Mouse (Mus musculus) heart, embryonic 10.5 days (tissue): ENCODE data around the gene Capn12. TPM values are rescaled to one million over a fixed set of nuclear protein-coding genes. Genes with fewer than 3 reads are reported as not detected.

Experiments
- DNase-seq: peaks from one replicate; pipeline ENCODE4 v3.0.0-alpha.2; 2017; ENCODE audit warnings: low spot score
- H3K27ac ChIP-seq: fragments of 300-500 bp; sonication (generic); 2 replicates; pipeline ENCODE4 v1.5.1; 2016; ENCODE audit warnings: mild to moderate bottlenecking
- H3K27me3 ChIP-seq: fragments of 300-500 bp; sonication (generic); 2 replicates; pipeline ENCODE4 v1.6.1; 2016; ENCODE audit warnings: mild to moderate bottlenecking; ENCODE audit not compliant: poor library complexity, insufficient read depth, severe bottlenecking
- H3K36me3 ChIP-seq: fragments of 300-500 bp; sonication (generic); 2 replicates; pipeline ENCODE4 v1.6.1; 2016; ENCODE audit warnings: mild to moderate bottlenecking, moderate library complexity
- H3K4me1 ChIP-seq: fragments of 300-500 bp; sonication (generic); 2 replicates; pipeline ENCODE4 v1.6.1; 2016; ENCODE audit warnings: mild to moderate bottlenecking
- H3K4me3 ChIP-seq: fragments of 300-500 bp; sonication (generic); 2 replicates; pipeline ENCODE4 v1.5.1; 2016; ENCODE audit warnings: mild to moderate bottlenecking, moderate library complexity
- H3K9me3 ChIP-seq: fragments of 300-500 bp; sonication (generic); 2 replicates; pipeline ENCODE4 v1.6.1; 2016; ENCODE audit warnings: mild to moderate bottlenecking, moderate library complexity
- WGBS: fragments of 180-500 bp; shearing (Covaris S2); methylation state at CpG from one replicate; pipeline ENCODE4 v1.1.7; 2016; 5-methylcytosine and 5-hydroxymethylcytosine counted together
- polyA plus RNA-seq: library from polyadenylated mRNA; unstranded; fragments of >200 nt; fragmentation: Nextera tagmentation; extraction: Ambion mirVana; gene quantifications from 2 replicates; pipeline ENCODE4 v1.2.1, GENCODE M21; 2016

Gene Capn12
- polyA plus RNA-seq, result 0.20 and 0.34 TPM in 2 replicates

GRCm38 (mm10) chr7:28881199-28881598 lies at the start of gene Capn12:
Gene Capn12 (plus strand): TSS chr7:28881422.
- peaks cover 22% of the 10 kb centered on the region for H3K27me3 ChIP-seq
- H3K4me3 ChIP-seq, result no peak within 1 kb of the TSS
- no peak within 1 kb of the TSS for H3K27ac ChIP-seq
- peaks cover 5% of the 10 kb centered on the region; the same call in 1 of the 2 replicates for H3K4me1 ChIP-seq
- DNase-seq, result no peak
- no peaks in the 10 kb centered on the region for H3K9me3 ChIP-seq
- 40% methylated on average over 13 of the region's 13 CpGs for WGBS
- H3K36me3 ChIP-seq, result no peaks in the 10 kb centered on the region

- no peak for DNase-seq
- no peaks in the 10 kb centered on the region for H3K9me3 ChIP-seq
- peaks cover 30% of the 10 kb centered on the region for H3K36me3 ChIP-seq
- no peak overlapping the region for H3K4me3 ChIP-seq
- peaks cover 5% of the 10 kb centered on the region; the same call in 1 of the 2 replicates for H3K27me3 ChIP-seq
- H3K4me1 ChIP-seq, result peaks cover 14% of the 10 kb centered on the region
- 78% methylated on average over 6 of the region's 6 CpGs for WGBS
- no peak overlapping the region for H3K27ac ChIP-seq
These were observed 49.1 kb upstream of the Capn12 start for GRCm38 (mm10) chr7:28832137-28832536.

- no peak within 1 kb of the TSS for H3K27ac ChIP-seq
- H3K9me3 ChIP-seq, result no peaks in the 10 kb centered on the region
- peaks cover 5% of the 10 kb centered on the region; the same call in 1 of the 2 replicates for H3K27me3 ChIP-seq
- peaks cover 28% of the 10 kb centered on the region for H3K36me3 ChIP-seq
- 81% methylated on average over 6 of the region's 6 CpGs for WGBS
- no peak for DNase-seq
- H3K4me1 ChIP-seq, result peaks cover 14% of the 10 kb centered on the region
- H3K4me3 ChIP-seq, result no peak within 1 kb of the TSS
These were observed 47.4 kb upstream of the Capn12 start, which contains the start of gene Lgals4 for GRCm38 (mm10) chr7:28833723-28834347. Gene Lgals4 (plus strand): TSS chr7:28833854.

GRCm38 (mm10) chr7:28836936-28837335 lies 44.3 kb upstream of the Capn12 start:
- DNase-seq, result no peak
- Histone ChIP-seq H3K27me3 (peaks cover 5% of the 10 kb centered on the region; the same call in 1 of the 2 replicates), H3K36me3 (no peaks in the 10 kb centered on the region), H3K4me1 (no peaks in the 10 kb centered on the region), H3K4me3 (no peak overlapping the region), H3K9me3 (no peaks in the 10 kb centered on the region), H3K27ac (no peak overlapping the region)
- WGBS, result 82% methylated on average over 5 of the region's 5 CpGs

- no peaks in the 10 kb centered on the region for H3K36me3 ChIP-seq
- no peak overlapping the region for H3K27ac ChIP-seq
- DNase-seq, result no peak
- no peaks in the 10 kb centered on the region for H3K4me1 ChIP-seq
- H3K4me3 ChIP-seq, result no peak overlapping the region
- WGBS, result 82% methylated on average over 9 of the region's 9 CpGs
- H3K9me3 ChIP-seq, result no peaks in the 10 kb centered on the region
- peaks cover 5% of the 10 kb centered on the region; the same call in 1 of the 2 replicates for H3K27me3 ChIP-seq
These were observed 42.9 kb upstream of the Capn12 start for GRCm38 (mm10) chr7:28838331-28838730.

GRCm38 (mm10) chr7:28847273-28847672 lies 33.9 kb upstream of the Capn12 start:
- WGBS, result 72% methylated on average over 1 of the region's 1 CpGs
- Histone ChIP-seq H3K4me3 (no peak overlapping the region), H3K27me3 (peaks cover 8% of the 10 kb centered on the region; the same call in 1 of the 2 replicates), H3K4me1 (0 out of 2 replicates have a peak, but pooled peaks cover 4% of the 10 kb centered on the region), H3K9me3 (no peaks in the 10 kb centered on the region), H3K36me3 (no peaks in the 10 kb centered on the region), H3K27ac (no peak overlapping the region)
- no peak for DNase-seq

GRCm38 (mm10) chr7:28849700-28850236 lies 31.5 kb upstream of the Capn12 start:
- 45% methylated on average over 1 of the region's 1 CpGs for WGBS
- Histone ChIP-seq H3K27ac (no peak overlapping the region), H3K36me3 (no peaks in the 10 kb centered on the region), H3K4me3 (no peak overlapping the region), H3K9me3 (no peaks in the 10 kb centered on the region), H3K27me3 (peaks cover 8% of the 10 kb centered on the region; the same call in 1 of the 2 replicates), H3K4me1 (0 out of 2 replicates have a peak, but pooled peaks cover 4% of the 10 kb centered on the region)
- no peak for DNase-seq

GRCm38 (mm10) chr7:28850642-28851041 lies 30.6 kb upstream of the Capn12 start:
- DNase-seq, result no peak
- Histone ChIP-seq H3K4me3 (no peak overlapping the region), H3K27me3 (peaks cover 8% of the 10 kb centered on the region; the same call in 1 of the 2 replicates), H3K9me3 (no peaks in the 10 kb centered on the region), H3K27ac (no peak overlapping the region), H3K4me1 (0 out of 2 replicates have a peak, but pooled peaks cover 4% of the 10 kb centered on the region), H3K36me3 (no peaks in the 10 kb centered on the region)
- WGBS, result 77% methylated on average over 4 of the region's 4 CpGs

GRCm38 (mm10) chr7:28859953-28860352 lies 21.3 kb upstream of the Capn12 start:
- H3K4me3 ChIP-seq, result no peak overlapping the region
- H3K27ac ChIP-seq, result no peak overlapping the region
- H3K27me3 ChIP-seq, result peaks cover 5% of the 10 kb centered on the region; the same call in 1 of the 2 replicates
- 0 out of 2 replicates have a peak, but pooled peaks cover 5% of the 10 kb centered on the region for H3K9me3 ChIP-seq
- WGBS, result 80% methylated on average over 2 of the region's 2 CpGs
- DNase-seq, result no peak
- peaks cover 12% of the 10 kb centered on the region for H3K4me1 ChIP-seq
- no peaks in the 10 kb centered on the region for H3K36me3 ChIP-seq

- H3K27me3 ChIP-seq, result peaks cover 5% of the 10 kb centered on the region; the same call in 1 of the 2 replicates
- H3K9me3 ChIP-seq, result 0 out of 2 replicates have a peak, but pooled peaks cover 5% of the 10 kb centered on the region
- no peak overlapping the region for H3K4me3 ChIP-seq
- H3K27ac ChIP-seq, result no peak overlapping the region
- WGBS, result 86% methylated on average over 6 of the region's 6 CpGs
- H3K4me1 ChIP-seq, result peaks cover 19% of the 10 kb centered on the region
- no peak for DNase-seq
- H3K36me3 ChIP-seq, result no peaks in the 10 kb centered on the region
These were observed 20.3 kb upstream of the Capn12 start for GRCm38 (mm10) chr7:28860898-28861297.

- Histone ChIP-seq H3K4me3 (no peak overlapping the region), H3K9me3 (0 out of 2 replicates have a peak, but pooled peaks cover 5% of the 10 kb centered on the region), H3K27me3 (peaks cover 5% of the 10 kb centered on the region; the same call in 1 of the 2 replicates), H3K4me1 (peaks cover 31% of the 10 kb centered on the region), H3K36me3 (no peaks in the 10 kb centered on the region), H3K27ac (no peak overlapping the region)
- no peak for DNase-seq
- 67% methylated on average over 15 of the region's 15 CpGs for WGBS
These were observed 18.3 kb upstream of the Capn12 start for GRCm38 (mm10) chr7:28862817-28863499.

- H3K4me1 ChIP-seq, result peaks cover 31% of the 10 kb centered on the region
- no peak for DNase-seq
- 85% methylated on average over 6 of the region's 6 CpGs for WGBS
- peaks cover 5% of the 10 kb centered on the region; the same call in 1 of the 2 replicates for H3K27me3 ChIP-seq
- 0 out of 2 replicates have a peak, but pooled peaks cover 5% of the 10 kb centered on the region for H3K9me3 ChIP-seq
- no peaks in the 10 kb centered on the region for H3K36me3 ChIP-seq
- H3K4me3 ChIP-seq, result no peak within 1 kb of the TSS
- peak within 1 kb of the TSS; percentile 56 for H3K27ac ChIP-seq
These were observed 17.7 kb upstream of the Capn12 start, which contains the start of gene Lgals7 for GRCm38 (mm10) chr7:28863540-28863939. Gene Lgals7 (plus strand): TSS chr7:28863853.
